Mouse (Mus musculus): ENCODE data around the gene Nags. TPM values are rescaled to one million over a fixed set of nuclear protein-coding genes. Genes with fewer than 3 reads are reported as not detected.

Nags gene
- total and polyA plus RNA-seq, 2 experiments from 2014 or later = 0.09 to 0.16 TPM

DNA sequence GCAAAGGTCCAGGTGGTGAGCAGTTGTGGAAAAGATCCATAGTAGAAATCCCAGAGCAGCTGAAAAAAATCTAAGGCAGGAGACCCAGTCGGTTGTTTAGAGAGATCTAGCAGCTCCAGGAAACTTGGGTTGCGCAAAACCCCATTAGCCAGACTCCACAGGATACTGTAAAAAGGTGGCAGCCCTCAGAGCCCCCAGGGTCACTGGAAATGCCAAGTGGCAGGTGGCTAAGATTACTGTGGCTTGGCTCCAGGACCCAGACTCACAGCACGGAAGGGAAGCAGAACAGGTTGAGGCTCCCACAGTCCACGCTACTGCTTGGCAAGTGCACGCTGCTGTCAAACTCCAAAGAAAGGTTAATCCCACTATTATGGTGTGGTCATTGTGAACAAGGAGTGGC is 14.5 kb downstream of the Nags start:
- Histone ChIP-seq H3K27me3 (ENCODE audit: insufficient read depth, low read length) (no peaks in the 10 kb centered on the region), H3K27ac (ENCODE audit: low read depth, low read length) (no peak overlapping the region), H3K36me3 (ENCODE audit: insufficient read depth, low read length) (peaks cover 20% of the 10 kb centered on the region), H3K4me2 (ENCODE audit: low read depth, low read length, poor library complexity, severe bottlenecking) (no peak overlapping the region), H3K4me3 (ENCODE audit: low read depth, low read length) (no peak overlapping the region), H3K4me1 (ENCODE audit: insufficient read depth, low read length) (peaks cover 6% of the 10 kb centered on the region), H3K9me3 (ENCODE audit: low read length) (no peaks in the 10 kb centered on the region), H3K9ac (replicated peaks; ENCODE audit: low read length, poor library complexity, severe bottlenecking) (no peak overlapping the region)
- DNase-seq (ENCODE audit: low spot score) (no peak), ATAC-seq (ENCODE audit: low FRiP score) (no peak)
- WGBS = 77% methylated on average over 5 of the region's 5 CpGs
- no peak for TF ChIP-seq CTCF (IDR thresholded peaks at IDR 0.05)

GRCm38 (mm10) chr11:102165971-102166722 is 20.8 kb downstream of the Nags start:
- peaks cover 45% of the 10 kb centered on the region for H3K36me3 ChIP-seq (ENCODE audit: insufficient read depth, low read length)
- H3K27me3 ChIP-seq (ENCODE audit: insufficient read depth, low read length) = no peaks in the 10 kb centered on the region
- WGBS = 85% methylated on average over 6 of the region's 6 CpGs
- no peaks in the 10 kb centered on the region for H3K9me3 ChIP-seq (ENCODE audit: low read length)
- H3K4me3 ChIP-seq (ENCODE audit: low read depth, low read length) = no peak overlapping the region
- peak; percentile 66 for DNase-seq (ENCODE audit: low spot score)
- H3K4me2 ChIP-seq (ENCODE audit: low read depth, low read length, poor library complexity, severe bottlenecking) = no peak overlapping the region
- no peaks in the 10 kb centered on the region for H3K4me1 ChIP-seq (ENCODE audit: insufficient read depth, low read length)
- TF ChIP-seq CTCF (IDR thresholded peaks at IDR 0.05) = no peak
- no peak for ATAC-seq (ENCODE audit: low FRiP score)
- H3K27ac ChIP-seq (ENCODE audit: low read depth, low read length) = no peak overlapping the region
- no peak overlapping the region for H3K9ac ChIP-seq (replicated peaks; ENCODE audit: low read length, poor library complexity, severe bottlenecking)

- no peak overlapping the region for H3K27ac ChIP-seq (ENCODE audit: low read depth, low read length)
- no peak for ATAC-seq (ENCODE audit: low FRiP score)
- peaks cover 45% of the 10 kb centered on the region for H3K36me3 ChIP-seq (ENCODE audit: insufficient read depth, low read length)
Observed at GRCm38 (mm10) chr11:102167539-102167938, 22.2 kb downstream of the Nags start.

DNA sequence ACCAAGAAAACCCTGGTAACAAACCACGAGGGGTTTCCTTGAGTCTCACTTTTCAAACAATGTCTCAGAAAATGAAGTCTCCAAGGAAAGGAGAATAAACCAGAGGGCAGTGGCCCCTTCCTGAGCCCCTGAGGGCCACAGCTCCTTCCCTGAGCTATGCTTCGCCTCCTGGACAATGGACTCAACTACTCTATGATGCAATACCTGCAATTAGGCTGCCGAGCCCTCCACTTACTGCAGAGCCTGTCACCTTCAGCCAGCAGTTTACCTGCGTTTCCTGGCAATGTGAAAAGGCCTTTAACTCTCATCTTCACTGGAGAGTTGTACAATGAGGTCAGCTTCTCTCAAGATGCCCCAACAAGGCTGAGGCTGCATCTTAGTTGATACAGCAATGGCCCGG is 23.4 kb downstream of the Nags start:
- no peak overlapping the region for H3K27ac ChIP-seq (ENCODE audit: low read depth, low read length)
- H3K4me3 ChIP-seq (ENCODE audit: low read depth, low read length) = no peak overlapping the region
- H3K36me3 ChIP-seq (ENCODE audit: insufficient read depth, low read length) = peaks cover 36% of the 10 kb centered on the region
- ATAC-seq (ENCODE audit: low FRiP score) = no peak
- H3K27me3 ChIP-seq (ENCODE audit: insufficient read depth, low read length) = no peaks in the 10 kb centered on the region
- TF ChIP-seq CTCF (IDR thresholded peaks at IDR 0.05) = no peak
- no peaks in the 10 kb centered on the region for H3K9me3 ChIP-seq (ENCODE audit: low read length)
- H3K9ac ChIP-seq (replicated peaks; ENCODE audit: low read length, poor library complexity, severe bottlenecking) = no peak overlapping the region
- no peak for DNase-seq (ENCODE audit: low spot score)
- no peak overlapping the region for H3K4me2 ChIP-seq (ENCODE audit: low read depth, low read length, poor library complexity, severe bottlenecking)
- no peaks in the 10 kb centered on the region for H3K4me1 ChIP-seq (ENCODE audit: insufficient read depth, low read length)
- 89% methylated on average over 5 of the region's 5 CpGs for WGBS

More at GRCm38 (mm10) chr11:102167539-102167938, 22.2 kb downstream of the Nags start:
- TF ChIP-seq CTCF (IDR thresholded peaks at IDR 0.05) = no peak
- 91% methylated on average over 5 of the region's 5 CpGs for WGBS
- H3K4me3 ChIP-seq (ENCODE audit: low read depth, low read length) = no peak overlapping the region
- no peak overlapping the region for H3K4me2 ChIP-seq (ENCODE audit: low read depth, low read length, poor library complexity, severe bottlenecking)
- no peaks in the 10 kb centered on the region for H3K27me3 ChIP-seq (ENCODE audit: insufficient read depth, low read length)
- no peak for DNase-seq (ENCODE audit: low spot score)
- H3K9ac ChIP-seq (replicated peaks; ENCODE audit: low read length, poor library complexity, severe bottlenecking) = no peak overlapping the region
- H3K9me3 ChIP-seq (ENCODE audit: low read length) = no peaks in the 10 kb centered on the region
- no peaks in the 10 kb centered on the region for H3K4me1 ChIP-seq (ENCODE audit: insufficient read depth, low read length)

GRCm38 (mm10) chr11:102179836-102180235 is 34.5 kb downstream of the Nags start:
- Histone ChIP-seq H3K4me3 (ENCODE audit: low read depth, low read length) (no peak overlapping the region), H3K9ac (replicated peaks; ENCODE audit: low read length, poor library complexity, severe bottlenecking) (no peak overlapping the region), H3K27ac (ENCODE audit: low read depth, low read length) (no peak overlapping the region), H3K9me3 (ENCODE audit: low read length) (no peaks in the 10 kb centered on the region), H3K4me2 (ENCODE audit: low read depth, low read length, poor library complexity, severe bottlenecking) (no peak overlapping the region), H3K4me1 (ENCODE audit: insufficient read depth, low read length) (0 out of 2 replicates have a peak, but pooled peaks cover 3% of the 10 kb centered on the region), H3K27me3 (ENCODE audit: insufficient read depth, low read length) (no peaks in the 10 kb centered on the region), H3K36me3 (ENCODE audit: insufficient read depth, low read length) (peaks cover 26% of the 10 kb centered on the region; the same call in 1 of the 2 replicates)
- ATAC-seq (ENCODE audit: low FRiP score) = no peak
- DNase-seq (ENCODE audit: low spot score) = no peak
- no peak for TF ChIP-seq CTCF (IDR thresholded peaks at IDR 0.05)

- WGBS = 3% methylated on average over 7 of the region's 7 CpGs
- no peak for ATAC-seq (ENCODE audit: low FRiP score)
Observed at GRCm38 (mm10) chr11:102184253-102184645, 38.9 kb downstream of the Nags start.

More at GRCm38 (mm10) chr11:102184253-102184645, 38.9 kb downstream of the Nags start:
- H3K4me3 ChIP-seq (ENCODE audit: low read depth, low read length) = peak overlapping the region; percentile 86
- 0 out of 2 replicates have a peak, but pooled peaks cover 7% of the 10 kb centered on the region for H3K4me1 ChIP-seq (ENCODE audit: insufficient read depth, low read length)
- no peaks in the 10 kb centered on the region for H3K9me3 ChIP-seq (ENCODE audit: low read length)
- H3K27me3 ChIP-seq (ENCODE audit: insufficient read depth, low read length) = no peaks in the 10 kb centered on the region
- H3K27ac ChIP-seq (ENCODE audit: low read depth, low read length) = peak overlapping the region; percentile 95
- TF ChIP-seq CTCF (IDR thresholded peaks at IDR 0.05) = no peak
- H3K36me3 ChIP-seq (ENCODE audit: insufficient read depth, low read length) = peaks cover 9% of the 10 kb centered on the region; the same call in 1 of the 2 replicates
- H3K4me2 ChIP-seq (ENCODE audit: low read depth, low read length, poor library complexity, severe bottlenecking) = peak overlapping the region; percentile 72
- DNase-seq (ENCODE audit: low spot score) = no peak
- H3K9ac ChIP-seq (replicated peaks; ENCODE audit: low read length, poor library complexity, severe bottlenecking) = peak overlapping the region; percentile 92
